In genomic region chr2:132701451-132701886, GRCm38 (mm10) we compare ENCODE assay signal across 8 mouse cellular contexts. TPM values are rescaled to one million over a fixed set of nuclear protein-coding genes. Genes with fewer than 3 reads are reported as not detected.
A peak's percentile ranks its signal among the peaks of the same experiment; 100 is the strongest.
DNase-seq lines count a peak whose midpoint lies in the region; ATAC-seq and TF ChIP-seq lines count a peak whose summit lies in the region.

No protein-coding gene starts in this region.

- peak; percentile 96; the same call in 1 of the 2 replicates for TF ChIP-seq CTCF in spleen, adult 2 months (IDR thresholded peaks at IDR 0.05; ENCODE audit: extremely low read depth, insufficient read depth, insufficient read length, insufficient replicate concordance)

- no peaks in the 10 kb centered on the region for H3K36me3 ChIP-seq in intestine, embryonic 15.5 days
- no peaks in the 10 kb centered on the region for H3K36me3 ChIP-seq in limb, embryonic 10.5 days
- no peaks in the 10 kb centered on the region for H3K36me3 ChIP-seq in midbrain, embryonic 11.5 days (ENCODE audit: control insufficient read depth, insufficient read depth, low read length)
- peaks cover 4% of the 10 kb centered on the region for H3K36me3 ChIP-seq in spleen, adult 2 months (ENCODE audit: control insufficient read depth, insufficient read depth, low read length)

- H3K9ac ChIP-seq in intestine, embryonic 15.5 days: no peak overlapping the region
- H3K9ac ChIP-seq in midbrain, embryonic 11.5 days (ENCODE audit: low read length): no peak overlapping the region

- peak; percentile 35 for DNase-seq in urinary bladder, adult 2 months (ENCODE audit: low spot score)
- no peak for DNase-seq in urinary bladder, postnatal 10 days (ENCODE audit: low spot score)
- peak; percentile 84 to 88 for DNase-seq in cerebellum, postnatal 10 days
- peak; percentile 70 to 79 for DNase-seq in frontal cortex, postnatal 36 days (ENCODE audit: low spot score in 2 of 2)
- peak; percentile 75 for DNase-seq in limb, embryonic 10.5 days (ENCODE audit: low spot score)
- DNase-seq in midbrain, embryonic 11.5 days (ENCODE audit: low spot score, missing footprints): peak; percentile 94
- DNase-seq in spleen, adult 2 months (ENCODE audit: low read depth in 1 of 2, low spot score in 2 of 2): peak in 1 of 2 experiments; percentile 70

- H3K9me3 ChIP-seq in intestine, embryonic 15.5 days: no peaks in the 10 kb centered on the region
- H3K9me3 ChIP-seq in limb, embryonic 10.5 days (replicated peaks): no peaks in the 10 kb centered on the region
- no peaks in the 10 kb centered on the region for H3K9me3 ChIP-seq in midbrain, embryonic 11.5 days (ENCODE audit: control insufficient read depth, low read length)

- 0 out of 2 replicates have a peak, but pooled peaks cover 3% of the 10 kb centered on the region for H3K4me1 ChIP-seq in intestine, embryonic 15.5 days (replicated peaks)
- H3K4me1 ChIP-seq in limb, embryonic 10.5 days: peaks cover 6% of the 10 kb centered on the region
- no peaks in the 10 kb centered on the region for H3K4me1 ChIP-seq in midbrain, embryonic 11.5 days (ENCODE audit: control insufficient read depth, insufficient read depth, low read length)
- H3K4me1 ChIP-seq in spleen, adult 2 months (ENCODE audit: control insufficient read depth, insufficient read depth, insufficient read length): no peaks in the 10 kb centered on the region; the same call in 1 of the 2 replicates

- no peaks in the 10 kb centered on the region for H3K27me3 ChIP-seq in intestine, embryonic 15.5 days (replicated peaks)
- no peaks in the 10 kb centered on the region for H3K27me3 ChIP-seq in limb, embryonic 10.5 days (ENCODE audit: low read depth, poor library complexity, severe bottlenecking)
- no peaks in the 10 kb centered on the region for H3K27me3 ChIP-seq in midbrain, embryonic 11.5 days (ENCODE audit: control insufficient read depth, insufficient read depth, low read length)
- H3K27me3 ChIP-seq in spleen, adult 2 months (ENCODE audit: control insufficient read depth, insufficient read depth, low read length): no peaks in the 10 kb centered on the region

- H3K4me3 ChIP-seq in intestine, embryonic 15.5 days (replicated peaks): no peak overlapping the region
- no peak overlapping the region for H3K4me3 ChIP-seq in limb, embryonic 10.5 days
- H3K4me3 ChIP-seq in midbrain, embryonic 11.5 days (ENCODE audit: low read depth, low read length): no peak overlapping the region
- H3K4me3 ChIP-seq in spleen, adult 2 months (ENCODE audit: extremely low read depth, insufficient read depth, insufficient read length): no peak overlapping the region

- WGBS in intestine, embryonic 15.5 days: 18% methylated on average over 7 of the region's 7 CpGs
- WGBS in limb, embryonic 10.5 days: 21% methylated on average over 7 of the region's 7 CpGs
- 19% methylated on average over 7 of the region's 7 CpGs for WGBS in midbrain, embryonic 11.5 days
- WGBS in spleen, adult 2 months: 16% methylated on average over 7 of the region's 7 CpGs

- peak; percentile 41; the same call in 1 of the 2 replicates for ATAC-seq in intestine, embryonic 15.5 days
- peak; percentile 75 for ATAC-seq in midbrain, embryonic 11.5 days (ENCODE audit: low FRiP score)

- H3K4me2 ChIP-seq in intestine, embryonic 15.5 days (replicated peaks): no peak overlapping the region
- H3K4me2 ChIP-seq in midbrain, embryonic 11.5 days: no peak overlapping the region

- TF ChIP-seq POLR2A in spleen, adult 2 months (IDR thresholded peaks at IDR 0.05; ENCODE audit: low read depth, low read length): no peak

- no peak overlapping the region for H3K27ac ChIP-seq in intestine, embryonic 15.5 days
- H3K27ac ChIP-seq in limb, embryonic 10.5 days: no peak overlapping the region
- H3K27ac ChIP-seq in midbrain, embryonic 11.5 days (ENCODE audit: low read depth, low read length): no peak overlapping the region
- no peak overlapping the region for H3K27ac ChIP-seq in spleen, adult 2 months (ENCODE audit: insufficient read depth, low read length)

RNA-seq across cellular contexts. Expression of gene Shld1, which starts 14.7 kb away (rescaled TPM):
- 14.2 and 14.4 TPM in 2 replicates for polyA plus RNA-seq in urinary bladder, adult 2 months (2012; rRNA removed)
- polyA plus RNA-seq in intestine, embryonic 15.5 days (2015; fragmentation: Nextera tagmentation; extraction: Ambion mirVana): 13.6 and 14.2 TPM in 2 replicates
- polyA plus RNA-seq in limb, embryonic 10.5 days (2016; fragmentation: Nextera tagmentation; extraction: Ambion mirVana): 16.6 and 17.0 TPM in 2 replicates
- 17.9 and 20.5 TPM in 2 replicates for polyA plus RNA-seq in midbrain, embryonic 11.5 days (2014; fragmentation: Nextera tagmentation; extraction: Ambion mirVana)
- polyA plus RNA-seq in spleen, adult 2 months (2012; rRNA removed): 12.7 TPM in 2 replicates
